Mouse (Mus musculus) retina, adult 2 months (tissue): ENCODE results near the gene Rab6b.

ENCODE experiments used
- DNase-seq: peaks from one replicate; pipeline ENCODE4 v3.0.0-alpha.2; 2012; ENCODE audit warnings: low read depth, low spot score

The Rab6b gene

GRCm38 (mm10) chr9:103111621-103112470 is at the start of gene Rab6b:
TSS of gene Rab6b (plus strand) at chr9:103111787.
- DNase-seq: peak; percentile 52

DNA sequence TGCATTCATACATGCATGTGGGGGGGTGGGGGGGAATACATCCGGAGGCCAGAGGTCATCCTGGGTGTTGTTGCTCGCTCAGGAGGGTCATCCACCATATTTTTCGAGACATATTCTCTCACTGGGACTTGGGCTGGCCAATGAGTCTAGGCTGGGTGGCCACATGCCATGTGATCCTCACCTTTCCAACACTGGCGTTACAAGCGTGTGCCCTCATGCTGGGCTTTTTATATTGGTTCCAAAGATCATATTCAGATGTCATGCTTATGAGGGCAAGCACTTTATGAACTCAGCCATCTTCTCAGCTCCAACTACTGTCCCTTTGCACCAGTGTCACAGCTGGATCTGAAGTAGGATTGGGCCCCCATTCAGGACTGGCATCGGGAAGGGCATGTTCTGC is 48.0 kb upstream of the Rab6b start:
- no peak for DNase-seq

DNA sequence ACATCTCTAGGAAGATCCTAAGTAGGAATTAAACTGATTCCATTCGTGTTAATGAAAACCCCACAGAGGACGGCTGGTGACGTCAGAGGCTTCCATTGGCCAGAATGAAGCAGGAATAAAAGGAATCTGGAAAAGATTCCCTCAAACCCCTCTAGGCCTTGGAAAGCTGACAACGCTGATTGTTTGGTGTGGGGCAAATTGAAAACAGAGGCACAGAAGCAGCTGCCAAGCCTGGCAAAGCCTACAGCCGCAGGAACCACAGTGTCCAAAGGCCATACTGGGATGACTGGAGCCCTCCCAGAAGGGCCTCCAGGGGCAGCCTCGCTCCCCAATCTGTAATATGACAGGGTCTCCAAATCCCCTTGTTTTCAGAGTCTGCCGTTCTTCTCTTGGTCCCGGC is 44.7 kb upstream of the Rab6b start:
- no peak for DNase-seq

DNA sequence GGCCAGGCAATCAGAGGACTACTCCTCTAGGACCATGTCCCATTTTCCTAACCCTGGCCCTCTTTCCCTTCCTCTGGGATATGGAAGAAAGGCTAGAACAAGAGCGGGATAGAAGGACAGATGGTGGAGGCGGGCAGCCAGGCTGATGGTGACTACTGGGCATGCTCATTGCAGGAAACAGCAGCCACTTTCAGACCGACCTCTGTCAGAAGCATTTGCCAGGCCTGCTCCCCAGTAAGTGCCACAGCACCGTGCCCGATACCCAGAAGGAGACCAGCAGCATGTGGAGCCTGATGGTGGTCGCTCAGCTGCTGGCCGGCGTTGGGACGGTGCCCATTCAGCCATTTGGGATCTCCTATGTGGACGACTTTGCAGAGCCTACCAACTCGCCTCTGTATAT is 43.9 kb upstream of the Rab6b start:
- DNase-seq: no peak

DNA sequence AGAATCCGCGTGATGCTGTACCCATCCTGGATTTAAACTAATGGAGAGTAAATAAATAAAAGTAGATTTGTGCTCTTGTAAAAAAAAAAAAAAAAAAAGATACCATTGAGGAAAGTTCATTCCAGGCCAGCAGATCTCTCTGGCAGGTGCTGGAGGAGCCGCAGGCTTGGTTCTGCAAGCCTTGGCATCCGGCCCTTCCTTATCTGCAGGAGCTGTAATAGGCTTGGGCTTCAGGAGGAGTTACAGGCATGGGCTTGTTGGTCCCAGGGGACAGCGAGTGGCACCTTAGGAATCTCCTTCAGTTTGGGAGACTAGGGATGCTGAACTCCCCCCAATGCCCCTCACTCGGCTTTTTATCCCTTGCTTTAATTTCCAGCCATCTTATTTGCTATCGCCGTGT is 42.8 kb upstream of the Rab6b start:
- no peak for DNase-seq

- DNase-seq: no peak
Measured at GRCm38 (mm10) chr9:103071541-103072203, 39.9 kb upstream of the Rab6b start.

DNA sequence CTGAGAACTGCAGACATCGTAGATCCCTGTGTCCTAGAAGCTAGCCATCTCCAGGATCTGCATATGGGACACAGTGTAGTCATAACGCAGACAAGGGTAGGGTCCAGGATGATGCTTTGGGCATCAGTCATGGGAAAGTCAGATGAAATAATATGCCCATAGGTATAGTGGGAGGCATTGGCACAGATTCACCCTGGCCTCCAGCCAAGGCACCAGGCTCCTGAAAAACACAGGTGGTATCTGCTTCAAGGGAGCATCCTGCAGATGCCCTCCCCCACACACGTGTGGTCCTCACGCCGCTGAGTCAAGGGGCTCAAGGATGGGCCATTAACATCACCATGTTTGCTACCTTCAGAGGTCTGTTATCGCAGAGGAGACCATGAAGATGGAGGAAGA is 39.4 kb upstream of the Rab6b start:
- DNase-seq: no peak

DNA sequence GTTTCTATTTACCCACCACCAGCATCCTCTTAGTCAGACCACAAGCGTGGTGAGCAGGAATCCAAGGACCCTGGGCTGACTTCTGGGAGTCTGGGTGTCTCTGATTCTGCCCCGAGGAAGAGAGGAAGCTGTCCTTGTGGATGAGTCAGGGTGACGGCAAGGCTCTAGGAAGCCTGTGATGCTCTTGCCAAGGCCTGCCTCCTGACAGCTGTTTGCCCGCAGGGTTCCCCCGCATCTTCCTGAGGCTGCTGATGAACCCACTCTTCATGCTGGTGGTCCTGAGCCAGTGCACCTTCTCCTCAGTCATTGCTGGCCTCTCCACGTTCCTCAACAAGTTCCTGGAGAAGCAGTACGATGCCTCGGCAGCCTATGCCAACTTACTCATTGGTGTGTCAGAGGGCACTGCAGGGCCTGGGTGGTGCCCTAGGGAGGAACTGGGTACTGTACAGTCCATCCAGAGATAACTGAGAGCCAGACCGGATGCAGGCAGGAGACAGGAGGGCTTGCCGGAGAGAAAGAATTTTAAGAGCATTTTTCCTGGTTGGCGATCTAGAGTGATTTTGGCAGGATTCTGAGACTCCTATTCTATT is 38.6 kb upstream of the Rab6b start:
- DNase-seq: no peak

- DNase-seq: no peak
Measured at GRCm38 (mm10) chr9:103076836-103077531, 34.6 kb upstream of the Rab6b start.

- DNase-seq: no peak
Measured at GRCm38 (mm10) chr9:103078194-103078691, 33.3 kb upstream of the Rab6b start.

DNA sequence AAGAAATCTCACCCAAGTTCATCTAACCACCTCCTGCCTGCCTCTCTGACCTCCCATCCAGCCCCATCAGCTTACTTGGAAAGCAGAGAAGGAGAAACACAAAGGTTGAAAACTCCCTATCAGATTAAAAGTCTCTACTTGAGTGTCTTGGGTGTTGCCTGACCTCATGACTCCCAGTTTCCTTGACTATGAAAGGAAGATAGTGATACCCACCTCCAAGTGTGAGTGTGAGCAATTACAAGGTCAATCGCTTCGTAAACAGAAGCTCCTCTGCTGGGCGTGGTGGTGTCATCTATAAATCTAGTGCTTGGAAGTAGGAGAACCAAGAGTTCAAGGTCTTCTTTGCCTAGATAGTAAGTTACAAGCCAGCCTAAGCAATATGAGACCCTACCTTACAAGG is 31.4 kb upstream of the Rab6b start:
- no peak for DNase-seq

- DNase-seq: no peak
Measured at GRCm38 (mm10) chr9:103082246-103082975, 29.2 kb upstream of the Rab6b start.

GRCm38 (mm10) chr9:103083405-103083804 is 28.2 kb upstream of the Rab6b start:
- DNase-seq: no peak

DNA sequence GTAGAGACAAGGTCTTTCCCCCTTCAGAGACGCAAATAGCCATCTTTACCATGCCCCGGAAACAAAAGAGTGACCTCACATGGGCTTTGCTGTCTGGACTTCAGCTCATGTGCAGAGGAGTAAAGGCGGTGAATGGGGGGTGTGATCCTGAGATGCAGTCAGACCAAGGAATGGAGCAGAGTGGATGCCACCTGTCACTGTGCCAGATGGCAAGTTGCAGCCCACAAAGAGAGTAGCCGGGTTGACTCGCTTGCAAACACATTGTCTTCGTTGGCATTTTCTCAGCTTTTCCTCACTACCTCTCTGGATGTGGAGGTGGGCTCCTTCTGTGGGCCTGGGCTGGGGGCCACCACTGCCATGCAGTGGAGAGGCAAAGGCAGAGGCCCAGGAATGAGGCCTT is 24.9 kb upstream of the Rab6b start:
- no peak for DNase-seq

- DNase-seq: no peak
Measured at GRCm38 (mm10) chr9:103087301-103087700, 24.3 kb upstream of the Rab6b start.

GRCm38 (mm10) chr9:103088661-103089060 is 22.9 kb upstream of the Rab6b start:
- DNase-seq: no peak

GRCm38 (mm10) chr9:103090116-103090875 is 21.3 kb upstream of the Rab6b start:
- DNase-seq: no peak

- no peak for DNase-seq
Measured at GRCm38 (mm10) chr9:103091039-103091883, 20.3 kb upstream of the Rab6b start.

DNA sequence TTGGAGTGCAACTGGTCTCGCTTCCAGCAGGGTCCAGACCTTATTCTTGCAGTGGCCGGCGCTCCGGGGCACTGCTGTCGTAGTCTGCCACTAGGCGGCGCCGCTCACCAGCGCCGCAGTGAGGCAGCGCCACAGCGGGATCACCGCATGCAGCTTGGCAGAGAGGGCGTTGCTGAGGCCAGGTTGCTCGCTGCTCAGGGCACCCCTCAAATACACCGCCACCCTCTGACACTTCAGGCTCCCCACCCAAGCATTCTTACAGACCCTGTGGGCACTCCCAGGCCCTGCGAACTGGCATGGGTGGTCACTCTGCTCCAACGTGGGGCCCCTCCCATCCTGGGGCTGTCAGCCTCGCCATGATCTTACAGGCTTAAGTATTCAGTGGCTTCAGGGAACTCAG is 19.3 kb upstream of the Rab6b start:
- DNase-seq: peak; percentile 68

DNA sequence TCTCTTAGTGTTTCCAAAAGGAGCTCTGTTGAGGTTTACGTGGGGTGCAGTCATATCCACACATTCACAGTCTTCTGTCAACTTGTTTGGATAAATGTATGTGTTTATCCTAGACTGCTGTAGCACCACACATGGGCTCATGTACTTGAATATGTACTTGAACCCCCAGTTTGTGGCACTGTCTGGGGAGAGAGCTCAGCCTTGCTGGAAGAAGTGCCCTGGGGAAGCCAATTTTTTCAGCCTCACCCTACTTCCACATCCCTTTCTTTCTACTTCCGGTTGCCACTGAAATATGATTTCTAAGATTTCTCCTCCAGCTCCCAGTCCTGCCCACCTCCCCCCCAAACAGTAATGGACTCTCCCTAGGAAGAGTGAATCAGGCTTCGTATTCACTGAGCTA is 17.9 kb upstream of the Rab6b start:
- DNase-seq: no peak
